Mouse (Mus musculus) kidney, embryonic 16.5 days (tissue): ENCODE data around the gene Gsn. TPM values are rescaled to one million over a fixed set of nuclear protein-coding genes. Genes with fewer than 3 reads are reported as not detected.

Source experiments
- ATAC-seq: fragments of 200-750 bp; cut with Nextera tagmentation; 2 replicates; pipeline ENCODE4 v1.8.0; 2017; ENCODE audit warnings: moderate TSS enrichment; ENCODE audit not compliant: low FRiP score, low TSS enrichment
- H3K27ac ChIP-seq: fragments of 300-500 bp; sonication (generic); 2 replicates; pipeline ENCODE4 v1.5.1; 2014; ENCODE audit warnings: low read length
- H3K27me3 ChIP-seq: fragments of 300-500 bp; sonication (generic); 2 replicates; pipeline ENCODE4 v1.6.1; 2014; ENCODE audit warnings: low read length, control low read depth, mixed read lengths; ENCODE audit not compliant: insufficient read depth
- H3K36me3 ChIP-seq: fragments of 300-500 bp; sonication (generic); 2 replicates; pipeline ENCODE4 v1.6.1; 2014; ENCODE audit warnings: low read length, control low read depth, mixed read lengths; ENCODE audit not compliant: insufficient read depth
- H3K4me1 ChIP-seq: fragments of 300-500 bp; sonication (generic); 2 replicates; pipeline ENCODE4 v1.6.1; 2014; ENCODE audit warnings: low read length, control low read depth, mixed read lengths; ENCODE audit not compliant: insufficient read depth
- H3K4me2 ChIP-seq: fragments of 300-500 bp; sonication (generic); replicated peaks from 2 replicates; pipeline ENCODE4 v1.6.1; 2014; ENCODE audit warnings: low read depth, low read length
- H3K4me3 ChIP-seq: fragments of 300-500 bp; sonication (generic); 2 replicates; pipeline ENCODE4 v1.5.1; 2014; ENCODE audit warnings: mild to moderate bottlenecking, low read length
- H3K9ac ChIP-seq: fragments of 300-500 bp; sonication (generic); replicated peaks from 2 replicates; pipeline ENCODE4 v1.6.1; 2014; ENCODE audit warnings: low read length
- H3K9me3 ChIP-seq: fragments of 300-500 bp; sonication (generic); 2 replicates; pipeline ENCODE4 v1.6.1; 2016; ENCODE audit warnings: low read length, control low read depth
- WGBS: fragments of 180-500 bp; shearing (Covaris S2); extraction: QIAGEN DNeasy Blood & Tissue Kit; methylation state at CpG from one replicate; pipeline ENCODE4 v1.1.7; 2014; 5-methylcytosine and 5-hydroxymethylcytosine counted together
- polyA plus RNA-seq: library from polyadenylated mRNA; unstranded; fragments of >200 nt; fragmentation: Nextera tagmentation; extraction: Ambion mirVana; gene quantifications from 2 replicates; pipeline ENCODE4 v1.2.1, GENCODE M21; 2015

Gsn gene
- polyA plus RNA-seq, 1 experiment from 2014 or later: 165 TPM

DNA sequence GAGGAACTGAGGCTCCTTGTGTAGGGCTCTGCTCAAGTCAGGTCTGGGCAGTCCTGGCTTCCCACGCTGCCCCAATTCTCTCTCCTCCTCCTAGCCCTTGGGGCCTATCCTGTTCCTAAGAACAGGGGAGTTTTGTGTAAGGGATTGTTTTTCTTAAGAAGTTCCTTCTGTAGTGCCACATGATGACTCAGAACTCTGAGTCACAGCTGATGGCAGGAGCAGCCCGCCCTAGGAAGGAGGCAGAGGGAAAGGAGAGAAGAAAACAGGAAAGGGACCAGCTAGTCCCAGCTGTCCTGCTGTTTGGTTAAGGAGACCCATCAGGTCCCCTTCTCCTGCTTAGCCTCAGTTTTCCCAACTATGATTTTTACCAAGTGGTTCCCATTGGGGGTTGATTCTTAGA is 15.6 kb downstream of the Gsn start:
- 42% methylated on average over 2 of the region's 2 CpGs for WGBS
- H3K4me2 ChIP-seq: no peak overlapping the region
- H3K36me3 ChIP-seq: no peaks in the 10 kb centered on the region
- H3K4me3 ChIP-seq: no peak overlapping the region
- 0 out of 2 replicates have a peak overlapping the region, but pooled peaks have one; percentile 43 for H3K27ac ChIP-seq
- H3K4me1 ChIP-seq: peaks cover 47% of the 10 kb centered on the region
- no peaks in the 10 kb centered on the region for H3K9me3 ChIP-seq
- no peak for ATAC-seq
- H3K27me3 ChIP-seq: no peaks in the 10 kb centered on the region
- H3K9ac ChIP-seq: no peak overlapping the region

- H3K9me3 ChIP-seq: no peaks in the 10 kb centered on the region
- 81% methylated on average over 6 of the region's 6 CpGs for WGBS
- peaks cover 54% of the 10 kb centered on the region for H3K4me1 ChIP-seq
Measured at GRCm38 (mm10) chr2:35272881-35273280, 16.7 kb downstream of the Gsn start.

DNA sequence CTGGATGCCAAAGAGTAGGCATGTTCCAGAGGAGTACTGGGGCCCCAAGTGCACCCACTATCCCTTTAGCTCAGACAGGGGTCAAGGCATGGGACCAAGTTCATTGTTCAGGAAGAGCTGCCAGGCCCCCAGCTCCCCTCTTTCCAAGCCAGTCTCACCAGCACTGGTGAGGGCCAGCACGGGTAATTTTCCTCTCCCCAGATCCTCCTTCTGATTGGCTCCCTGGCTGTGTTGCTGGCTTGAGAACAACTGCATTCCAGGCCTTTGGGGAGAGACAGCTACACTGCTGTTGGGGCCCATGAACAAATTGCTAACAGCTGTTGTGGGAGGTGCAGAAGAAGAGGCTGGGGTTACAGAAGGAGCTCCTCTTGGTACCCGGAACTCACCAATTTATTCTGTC is 17.4 kb downstream of the Gsn start:
- Histone ChIP-seq H3K4me3 (no peak overlapping the region), H3K27ac (peak overlapping the region; percentile 80), H3K36me3 (no peaks in the 10 kb centered on the region), H3K9ac (no peak overlapping the region), H3K27me3 (no peaks in the 10 kb centered on the region), H3K4me1 (peaks cover 50% of the 10 kb centered on the region), H3K4me2 (no peak overlapping the region), H3K9me3 (no peaks in the 10 kb centered on the region)
- ATAC-seq: peak; percentile 21; the same call in 1 of the 2 replicates
- 15% methylated on average over 2 of the region's 2 CpGs for WGBS

More at GRCm38 (mm10) chr2:35272881-35273280, 16.7 kb downstream of the Gsn start:
- no peaks in the 10 kb centered on the region for H3K27me3 ChIP-seq
- H3K36me3 ChIP-seq: no peaks in the 10 kb centered on the region
- peak overlapping the region; percentile 80 for H3K27ac ChIP-seq
- H3K4me3 ChIP-seq: no peak overlapping the region
- H3K9ac ChIP-seq: no peak overlapping the region
- ATAC-seq: no peak
- no peak overlapping the region for H3K4me2 ChIP-seq

DNA sequence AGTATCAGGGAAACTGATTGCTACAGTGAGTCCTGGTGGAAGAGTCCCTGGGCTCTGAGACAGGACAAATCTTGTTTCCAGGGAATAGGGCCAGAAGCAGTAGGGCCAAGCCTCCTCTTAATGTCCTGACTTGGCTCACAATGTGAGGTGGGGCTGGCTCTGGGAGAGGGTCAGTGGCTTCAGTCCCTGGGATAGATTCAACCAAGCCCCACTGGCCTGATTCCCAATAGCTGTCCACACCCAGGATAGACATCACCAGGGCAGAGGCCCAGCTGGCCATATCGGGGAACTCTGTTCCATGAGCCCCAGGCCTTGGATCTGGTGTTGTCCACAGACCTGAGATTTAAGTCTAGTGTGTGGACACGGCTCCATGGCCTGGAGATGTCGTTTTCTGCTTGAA is 21.5 kb downstream of the Gsn start:
- 55% methylated on average over 3 of the region's 3 CpGs for WGBS
- Histone ChIP-seq H3K4me3 (no peak overlapping the region), H3K36me3 (no peaks in the 10 kb centered on the region), H3K9me3 (no peaks in the 10 kb centered on the region), H3K4me2 (no peak overlapping the region), H3K27me3 (peaks cover 4% of the 10 kb centered on the region; the same call in 1 of the 2 replicates), H3K9ac (no peak overlapping the region), H3K27ac (0 out of 2 replicates have a peak overlapping the region, but pooled peaks have one; percentile 3), H3K4me1 (peaks cover 39% of the 10 kb centered on the region)
- ATAC-seq: no peak

- ATAC-seq: no peak
- Histone ChIP-seq H3K27ac (no peak overlapping the region), H3K4me1 (peaks cover 37% of the 10 kb centered on the region), H3K9me3 (no peaks in the 10 kb centered on the region), H3K27me3 (peaks cover 11% of the 10 kb centered on the region), H3K4me2 (no peak overlapping the region), H3K36me3 (no peaks in the 10 kb centered on the region), H3K9ac (no peak overlapping the region), H3K4me3 (no peak overlapping the region)
- 85% methylated on average over 7 of the region's 7 CpGs for WGBS
Measured at GRCm38 (mm10) chr2:35278371-35279210, 22.4 kb downstream of the Gsn start.

GRCm38 (mm10) chr2:35280001-35280400 is 23.8 kb downstream of the Gsn start:
- Histone ChIP-seq H3K9ac (no peak overlapping the region), H3K4me2 (no peak overlapping the region), H3K27ac (no peak overlapping the region), H3K27me3 (peaks cover 12% of the 10 kb centered on the region), H3K36me3 (no peaks in the 10 kb centered on the region), H3K4me1 (peaks cover 32% of the 10 kb centered on the region), H3K9me3 (no peaks in the 10 kb centered on the region), H3K4me3 (no peak overlapping the region)
- ATAC-seq: peak; percentile 24
- WGBS: 51% methylated on average over 3 of the region's 3 CpGs

DNA sequence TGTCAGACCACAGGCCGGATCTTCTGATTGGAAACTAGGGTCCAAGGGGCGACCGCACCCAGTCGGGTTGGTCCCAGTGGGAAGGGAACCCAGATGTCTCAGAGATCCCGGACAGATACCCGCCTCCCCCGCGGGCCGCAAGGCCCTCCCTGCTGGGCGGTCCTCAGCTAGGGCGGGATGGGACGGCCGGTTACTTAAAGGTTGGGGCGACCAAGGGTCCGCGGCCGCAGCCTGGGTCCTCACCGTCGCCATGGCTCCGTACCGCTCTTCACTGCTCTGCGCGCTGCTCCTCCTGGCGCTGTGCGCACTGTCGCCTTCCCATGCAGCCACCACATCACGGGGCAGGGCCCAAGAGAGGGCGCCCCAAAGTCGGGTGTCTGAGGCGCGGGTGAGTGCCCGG is 26.0 kb downstream of the Gsn start:
- peak overlapping the region; percentile 79 for H3K4me2 ChIP-seq
- H3K9ac ChIP-seq: peak overlapping the region; percentile 61
- H3K4me1 ChIP-seq: peaks cover 32% of the 10 kb centered on the region
- no peak overlapping the region for H3K27ac ChIP-seq
- 2% methylated on average over 32 of the region's 32 CpGs for WGBS
- peaks cover 12% of the 10 kb centered on the region for H3K27me3 ChIP-seq
- peak overlapping the region; percentile 46 for H3K4me3 ChIP-seq
- peak; percentile 66 for ATAC-seq
- 0 out of 2 replicates have a peak, but pooled peaks cover 10% of the 10 kb centered on the region for H3K36me3 ChIP-seq
- no peaks in the 10 kb centered on the region for H3K9me3 ChIP-seq

- no peak overlapping the region for H3K9ac ChIP-seq
- H3K27me3 ChIP-seq: peaks cover 12% of the 10 kb centered on the region
- H3K36me3 ChIP-seq: 0 out of 2 replicates have a peak, but pooled peaks cover 11% of the 10 kb centered on the region
- H3K27ac ChIP-seq: no peak overlapping the region
- WGBS: 76% methylated on average over 4 of the region's 4 CpGs
- H3K4me3 ChIP-seq: no peak overlapping the region
- no peak for ATAC-seq
- no peak overlapping the region for H3K4me2 ChIP-seq
- peaks cover 25% of the 10 kb centered on the region; the same call in 1 of the 2 replicates for H3K4me1 ChIP-seq
- no peaks in the 10 kb centered on the region for H3K9me3 ChIP-seq
Measured at GRCm38 (mm10) chr2:35283997-35284396, 27.8 kb downstream of the Gsn start.

DNA sequence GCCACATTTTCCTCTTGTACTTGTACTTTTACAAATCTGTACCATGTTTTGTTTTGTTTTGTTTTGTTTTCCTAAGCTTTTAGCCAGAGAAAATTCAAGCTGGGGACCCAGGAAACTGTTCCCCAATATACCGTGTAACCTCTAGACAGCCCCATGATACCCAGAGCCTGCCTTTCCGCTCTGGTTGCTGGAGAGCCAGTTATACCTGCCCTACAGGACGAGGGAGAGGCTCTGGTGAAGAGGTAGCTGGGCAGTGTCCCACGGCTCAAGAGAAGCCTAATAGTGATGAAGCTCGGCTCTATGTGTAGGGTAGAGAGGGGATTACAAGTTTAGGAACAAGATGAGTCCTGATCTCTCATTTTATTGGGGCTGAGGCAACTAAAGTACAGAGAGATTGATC is 29.0 kb downstream of the Gsn start:
- no peak for ATAC-seq
- 80% methylated on average over 5 of the region's 5 CpGs for WGBS
- peaks cover 12% of the 10 kb centered on the region for H3K27me3 ChIP-seq
- H3K9me3 ChIP-seq: no peaks in the 10 kb centered on the region
- no peak overlapping the region for H3K9ac ChIP-seq
- H3K4me3 ChIP-seq: no peak overlapping the region
- no peak overlapping the region for H3K4me2 ChIP-seq
- H3K4me1 ChIP-seq: peaks cover 22% of the 10 kb centered on the region; the same call in 1 of the 2 replicates
- H3K27ac ChIP-seq: no peak overlapping the region
- 0 out of 2 replicates have a peak, but pooled peaks cover 11% of the 10 kb centered on the region for H3K36me3 ChIP-seq
